Mouse (Mus musculus) olfactory bulb, adult 2 months (tissue): ENCODE data around the gene Smarca2.

Experiments used
- CTCF ChIP-seq: fragments of 200-500 bp; IDR thresholded peaks from 2 replicates; pipeline ENCODE4 v1.5.1; 2012; ENCODE audit warnings: low read depth, mild to moderate bottlenecking, low read length, moderate library complexity; ENCODE audit not compliant: insufficient read depth
- POLR2A ChIP-seq: fragments of 200-500 bp; IDR thresholded peaks from 2 replicates; pipeline ENCODE4 v1.6.1; 2012; ENCODE audit warnings: mild to moderate bottlenecking, low read depth, low read length, moderate library complexity; ENCODE audit not compliant: insufficient read depth

- TF ChIP-seq POLR2A = no peak
- no peak for TF ChIP-seq CTCF
These were observed 151.1 kb downstream of the Smarca2 start for GRCm38 (mm10) chr19:26755991-26756390.
